Mouse (Mus musculus) splenic B cell, adult 2 months (primary cell): ENCODE data around the gene Mtss1l.

ENCODE experiments used
- DNase-seq: peaks from one replicate; pipeline ENCODE4 v3.0.0-alpha.2; 2011; ENCODE audit warnings: low read depth, low spot score
- H3K27me3 ChIP-seq: 2 replicates; pipeline ENCODE4 v1.6.1; 2012; ENCODE audit warnings: mild to moderate bottlenecking, low read length, moderate library complexity, mixed read lengths; ENCODE audit not compliant: control insufficient read depth, poor library complexity, insufficient read depth, severe bottlenecking
- H3K36me3 ChIP-seq: 2 replicates; pipeline ENCODE4 v1.6.1; 2012; ENCODE audit warnings: mild to moderate bottlenecking, low read length, moderate library complexity, mixed read lengths; ENCODE audit not compliant: control insufficient read depth, poor library complexity, insufficient read depth, severe bottlenecking

Mtss1l gene

DNA sequence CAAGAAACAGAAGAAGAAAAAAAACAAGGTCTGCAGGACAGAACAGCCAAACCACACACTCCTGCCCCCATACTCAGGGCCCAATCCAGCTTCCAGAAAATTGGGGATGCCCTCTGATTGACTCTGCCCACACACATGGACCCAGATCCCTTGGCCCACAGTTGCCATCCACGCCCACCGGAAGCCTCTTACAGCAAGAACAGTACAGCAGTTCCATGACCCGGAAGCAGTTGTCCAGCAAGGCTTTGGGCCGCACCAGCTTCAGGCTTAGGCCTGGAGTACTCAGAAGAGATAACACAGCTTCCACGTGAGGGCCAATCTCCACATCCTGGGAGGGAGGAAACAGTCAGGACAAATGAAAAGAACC is 21.2 kb downstream of the Mtss1l start:
- H3K36me3 ChIP-seq, result no peaks in the 10 kb centered on the region
- no peak for DNase-seq
- H3K27me3 ChIP-seq, result no peaks in the 10 kb centered on the region

- no peak for DNase-seq
- no peaks in the 10 kb centered on the region for H3K36me3 ChIP-seq
- H3K27me3 ChIP-seq, result no peaks in the 10 kb centered on the region
These were observed 23.9 kb downstream of the Mtss1l start for GRCm38 (mm10) chr8:110745162-110745561.

GRCm38 (mm10) chr8:110746661-110747060 is 25.4 kb downstream of the Mtss1l start:
- DNase-seq, result no peak
- no peaks in the 10 kb centered on the region for H3K27me3 ChIP-seq
- no peaks in the 10 kb centered on the region for H3K36me3 ChIP-seq

GRCm38 (mm10) chr8:110749500-110750170 is 28.4 kb downstream of the Mtss1l start:
- Histone ChIP-seq H3K27me3 (no peaks in the 10 kb centered on the region), H3K36me3 (no peaks in the 10 kb centered on the region)
- peak; percentile 75 for DNase-seq

DNA sequence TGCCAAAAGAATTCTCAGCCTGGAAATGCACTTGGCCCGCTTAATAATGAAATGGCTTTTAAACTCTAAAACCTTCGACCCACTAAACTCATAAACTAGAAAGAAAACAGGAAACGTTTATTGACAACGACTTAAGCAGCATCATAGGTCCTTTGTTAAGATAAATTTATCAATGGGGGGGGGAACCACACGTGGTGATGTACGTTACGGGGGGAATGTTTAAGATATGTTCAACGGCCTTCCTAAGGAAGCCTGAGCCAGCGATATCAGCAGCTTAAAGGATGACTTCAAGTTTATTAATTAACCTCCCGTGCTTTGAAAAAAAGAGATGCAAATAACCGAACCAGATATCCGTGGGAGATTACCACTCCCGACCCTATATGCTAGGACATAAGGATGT is 29.0 kb downstream of the Mtss1l start:
- DNase-seq, result no peak
- H3K27me3 ChIP-seq, result no peaks in the 10 kb centered on the region
- H3K36me3 ChIP-seq, result no peaks in the 10 kb centered on the region

- DNase-seq, result no peak
- Histone ChIP-seq H3K27me3 (no peaks in the 10 kb centered on the region), H3K36me3 (no peaks in the 10 kb centered on the region)
These were observed 30.2 kb downstream of the Mtss1l start for GRCm38 (mm10) chr8:110751490-110751889.

DNA sequence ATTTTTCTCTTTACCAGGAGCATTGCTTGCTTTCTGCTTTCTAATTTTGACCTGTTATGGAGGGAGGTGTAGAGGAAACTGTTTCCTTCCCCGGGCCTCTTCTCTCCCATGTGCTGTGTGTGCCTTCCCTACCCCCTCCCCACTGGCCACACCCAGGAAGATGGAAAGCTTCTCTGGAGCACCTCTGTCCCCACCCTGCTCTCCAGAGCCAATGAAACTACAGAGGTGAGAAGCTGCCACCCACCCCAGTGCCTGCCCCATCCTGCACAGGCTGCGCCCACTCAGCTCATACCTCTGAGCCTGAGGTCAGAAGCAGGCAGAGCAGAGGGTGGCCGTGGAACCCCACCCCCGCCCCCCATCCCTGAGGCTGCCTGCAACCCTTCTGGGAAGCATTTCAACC is 33.4 kb downstream of the Mtss1l start:
- Histone ChIP-seq H3K27me3 (no peaks in the 10 kb centered on the region; the same call in 1 of the 2 replicates), H3K36me3 (no peaks in the 10 kb centered on the region)
- DNase-seq, result no peak

- no peak for DNase-seq
- no peaks in the 10 kb centered on the region; the same call in 1 of the 2 replicates for H3K27me3 ChIP-seq
- no peaks in the 10 kb centered on the region for H3K36me3 ChIP-seq
These were observed 34.4 kb downstream of the Mtss1l start for GRCm38 (mm10) chr8:110755511-110756170.

GRCm38 (mm10) chr8:110756196-110756595 is 34.9 kb downstream of the Mtss1l start:
- no peaks in the 10 kb centered on the region; the same call in 1 of the 2 replicates for H3K27me3 ChIP-seq
- DNase-seq, result no peak
- H3K36me3 ChIP-seq, result no peaks in the 10 kb centered on the region

DNA sequence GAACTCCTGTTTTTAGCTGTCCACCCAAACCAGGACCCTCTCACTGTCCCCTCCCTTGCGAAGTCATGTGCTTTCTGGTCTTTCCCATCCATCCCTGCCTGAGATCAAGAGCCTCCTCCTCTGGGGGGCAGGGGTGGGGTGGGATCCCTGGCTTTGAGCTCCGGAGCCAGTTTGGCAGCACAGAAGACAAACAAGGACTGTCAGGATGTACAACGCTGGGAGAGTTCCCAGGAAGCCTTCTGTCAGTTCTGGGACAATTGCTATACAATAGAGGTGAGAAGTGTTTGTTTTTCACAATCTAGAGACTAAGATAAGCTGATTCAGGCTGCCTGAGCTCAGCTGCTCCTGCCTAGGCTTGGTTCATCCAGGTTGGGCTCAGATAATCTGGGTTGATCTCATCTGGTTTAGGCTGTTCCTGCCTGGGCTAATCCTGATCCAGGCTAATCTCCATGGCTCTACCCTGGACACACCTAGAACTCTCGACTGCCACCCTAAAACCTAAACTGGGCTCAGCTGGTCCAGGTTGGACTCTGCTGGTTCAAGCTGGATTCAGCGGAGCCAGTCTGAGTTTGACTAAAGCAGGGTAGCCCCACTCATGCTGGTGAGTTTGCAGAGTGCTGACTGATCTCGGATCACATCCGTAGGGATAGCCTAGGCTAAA is 39.1 kb downstream of the Mtss1l start:
- no peak for DNase-seq
- H3K27me3 ChIP-seq, result no peaks in the 10 kb centered on the region; the same call in 1 of the 2 replicates
- no peaks in the 10 kb centered on the region for H3K36me3 ChIP-seq

DNA sequence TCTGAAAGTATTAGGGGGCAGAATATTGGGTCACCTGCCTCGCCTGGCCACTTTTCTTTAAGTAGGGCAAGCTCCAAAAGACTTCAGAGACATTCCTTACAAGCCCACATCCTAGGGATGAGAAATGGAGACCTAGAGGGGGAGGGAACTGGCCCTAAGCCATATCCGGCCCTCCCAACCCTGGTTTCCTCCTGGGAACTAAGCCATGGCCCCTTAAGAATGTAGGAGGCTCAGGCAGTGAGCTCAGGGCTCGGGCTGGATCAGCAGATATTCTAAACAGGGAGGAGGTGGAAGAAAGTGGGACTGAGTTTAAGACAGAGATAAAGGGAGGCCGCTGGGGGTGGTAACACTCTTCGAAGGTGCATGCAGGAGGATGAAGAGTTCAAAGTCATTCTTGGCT is 39.9 kb downstream of the Mtss1l start:
- DNase-seq, result no peak
- Histone ChIP-seq H3K27me3 (no peaks in the 10 kb centered on the region; the same call in 1 of the 2 replicates), H3K36me3 (no peaks in the 10 kb centered on the region)

DNA sequence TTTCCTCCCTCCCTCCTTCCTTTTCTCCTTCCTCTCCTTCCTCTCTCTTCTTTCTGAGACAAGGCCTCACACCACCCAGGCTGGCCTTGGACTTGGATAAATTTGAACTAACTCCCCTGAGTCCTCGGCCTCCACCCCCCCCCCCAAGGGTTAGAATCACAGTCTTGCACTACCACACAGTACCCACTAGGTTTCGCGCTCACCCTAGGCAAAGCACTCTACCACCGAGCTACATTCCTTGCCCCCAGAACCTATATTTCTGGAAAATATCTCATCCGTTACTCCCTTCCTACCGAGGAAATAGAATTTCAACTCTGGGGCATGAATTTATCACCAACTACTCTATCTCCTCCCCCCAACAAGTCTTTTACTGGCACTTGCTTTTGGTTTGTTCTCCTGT is 40.7 kb downstream of the Mtss1l start:
- Histone ChIP-seq H3K27me3 (no peaks in the 10 kb centered on the region), H3K36me3 (no peaks in the 10 kb centered on the region)
- DNase-seq, result no peak

GRCm38 (mm10) chr8:110764671-110765070 is 43.4 kb downstream of the Mtss1l start:
- Histone ChIP-seq H3K36me3 (no peaks in the 10 kb centered on the region), H3K27me3 (no peaks in the 10 kb centered on the region)
- no peak for DNase-seq

- H3K27me3 ChIP-seq, result no peaks in the 10 kb centered on the region
- no peak for DNase-seq
These were observed 46.0 kb downstream of the Mtss1l start for GRCm38 (mm10) chr8:110767261-110767660.

GRCm38 (mm10) chr8:110772452-110772851 is 51.2 kb downstream of the Mtss1l start:
- DNase-seq, result no peak
- Histone ChIP-seq H3K27me3 (no peaks in the 10 kb centered on the region), H3K36me3 (no peaks in the 10 kb centered on the region)

More at GRCm38 (mm10) chr8:110767261-110767660, 46.0 kb downstream of the Mtss1l start:
- H3K36me3 ChIP-seq, result no peaks in the 10 kb centered on the region
